Comparison of ENCODE assay signal across 22 mouse cellular contexts in genomic region chr1:135180830-135181229, GRCm38 (mm10). TPM values are rescaled to one million over a fixed set of nuclear protein-coding genes. Genes with fewer than 3 reads are reported as not detected.
A peak's percentile ranks its signal among the peaks of the same experiment; 100 is the strongest.
DNase-seq lines count a peak whose midpoint lies in the region; ATAC-seq lines count a peak whose summit lies in the region.
"Had no signal": no experiment of that assay in that cellular context is flagged by ENCODE, and none has a peak within 500 bp of the region (broad histone marks: within the 10 kb centered on the region; RNA-seq: fewer than 3 reads in every experiment).

No protein-coding gene starts in this region.

- peaks cover 33% of the 10 kb centered on the region for H3K4me1 ChIP-seq in intestine, embryonic 16.5 days (ENCODE audit: control insufficient read depth, insufficient read depth, low read length)
- 0 out of 2 replicates have a peak, but pooled peaks cover 5% of the 10 kb centered on the region for H3K4me1 ChIP-seq in stomach, embryonic 14.5 days (ENCODE audit: control insufficient read depth, insufficient read depth, low read length)
- peaks cover 2% of the 10 kb centered on the region; the same call in 1 of the 2 replicates for H3K4me1 ChIP-seq in midbrain, embryonic 16.5 days (ENCODE audit: control insufficient read depth, insufficient read depth, low read length)
- H3K4me1 ChIP-seq in neural tube, embryonic 15.5 days, result 0 out of 2 replicates have a peak, but pooled peaks cover 3% of the 10 kb centered on the region
- H3K4me1 ChIP-seq: hindbrain, embryonic 15.5 days had no signal

- WGBS in intestine, embryonic 16.5 days, result 55% methylated on average over 10 of the region's 10 CpGs
- 66% methylated on average over 10 of the region's 10 CpGs for WGBS in stomach, embryonic 14.5 days
- 90% methylated on average over 10 of the region's 10 CpGs for WGBS in midbrain, embryonic 16.5 days
- WGBS in neural tube, embryonic 15.5 days, result 89% methylated on average over 10 of the region's 10 CpGs

- ATAC-seq in intestine, embryonic 16.5 days, result peak; percentile 80
- peak; percentile 58; the same call in 1 of the 2 replicates for ATAC-seq in stomach, embryonic 14.5 days (ENCODE audit: insufficient number of reproducible peaks, insufficient read depth, low FRiP score, low read depth)
- no peak for ATAC-seq in midbrain, embryonic 16.5 days
- no peak for ATAC-seq in neural tube, embryonic 15.5 days (ENCODE audit: low FRiP score)
- ATAC-seq: CD4-positive, CD25-positive, alpha-beta regulatory T cell, adult 4 months; forebrain, embryonic 13.5 days; forebrain, postnatal 0 days had no signal

- no peak overlapping the region for H3K9ac ChIP-seq in intestine, embryonic 16.5 days (ENCODE audit: low read depth, low read length)
- no peak overlapping the region for H3K9ac ChIP-seq in stomach, embryonic 14.5 days (replicated peaks; ENCODE audit: low read depth, low read length)
- no peak overlapping the region for H3K9ac ChIP-seq in midbrain, embryonic 16.5 days (ENCODE audit: low read depth, low read length)
- no peak overlapping the region for H3K9ac ChIP-seq in neural tube, embryonic 15.5 days (replicated peaks)
- H3K9ac ChIP-seq: embryonic facial prominence, embryonic 13.5 days; forebrain, embryonic 13.5 days; forebrain, postnatal 0 days; heart, embryonic 13.5 days; hindbrain, embryonic 15.5 days had no signal

- DNase-seq in urinary bladder, postnatal 36 days (ENCODE audit: low spot score in 2 of 2), result peak; percentile 33 to 58
- no peak for DNase-seq in urinary bladder, postnatal 25 days (ENCODE audit: low spot score)
- DNase-seq in embryo, embryonic 10.5 days (ENCODE audit: low spot score), result no peak
- DNase-seq: adrenal gland, postnatal 10 days; cerebellum, adult 11-12 months; cerebellum, adult 9-10 months; cerebellum, postnatal 25 days; forebrain, postnatal 0 days; gastrocnemius, postnatal 14 days; heart, adult 2 months; heart, postnatal 36 days had no signal

- no peaks in the 10 kb centered on the region for H3K36me3 ChIP-seq in intestine, embryonic 16.5 days (ENCODE audit: control insufficient read depth, insufficient read depth, low read length)
- no peaks in the 10 kb centered on the region for H3K36me3 ChIP-seq in stomach, embryonic 14.5 days (ENCODE audit: control insufficient read depth, insufficient read depth, low read length)
- H3K36me3 ChIP-seq in midbrain, embryonic 16.5 days (ENCODE audit: control insufficient read depth, insufficient read depth, low read length), result no peaks in the 10 kb centered on the region
- no peaks in the 10 kb centered on the region for H3K36me3 ChIP-seq in neural tube, embryonic 15.5 days
- H3K36me3 ChIP-seq: embryonic facial prominence, embryonic 13.5 days; heart, embryonic 13.5 days; hindbrain, embryonic 15.5 days had no signal

- H3K4me2 ChIP-seq in intestine, embryonic 16.5 days (ENCODE audit: low read depth, low read length), result no peak overlapping the region
- no peak overlapping the region for H3K4me2 ChIP-seq in stomach, embryonic 14.5 days (replicated peaks; ENCODE audit: low read depth, low read length)
- H3K4me2 ChIP-seq in midbrain, embryonic 16.5 days (ENCODE audit: low read length), result no peak overlapping the region
- no peak overlapping the region for H3K4me2 ChIP-seq in neural tube, embryonic 15.5 days
- H3K4me2 ChIP-seq: embryonic facial prominence, embryonic 13.5 days; forebrain, embryonic 13.5 days; heart, embryonic 13.5 days; hindbrain, embryonic 15.5 days had no signal

- peak overlapping the region; percentile 82 for H3K27ac ChIP-seq in intestine, embryonic 16.5 days (ENCODE audit: low read length)
- 0 out of 2 replicates have a peak overlapping the region, but pooled peaks have one; percentile 45 for H3K27ac ChIP-seq in stomach, embryonic 14.5 days (ENCODE audit: low read length)
- no peak overlapping the region for H3K27ac ChIP-seq in midbrain, embryonic 16.5 days (ENCODE audit: low read length)
- no peak overlapping the region for H3K27ac ChIP-seq in neural tube, embryonic 15.5 days (replicated peaks)
- H3K27ac ChIP-seq: embryonic facial prominence, embryonic 13.5 days; forebrain, embryonic 13.5 days; heart, adult 2 months; heart, embryonic 13.5 days; hindbrain, embryonic 15.5 days had no signal

- 0 out of 2 replicates have a peak, but pooled peaks cover 4% of the 10 kb centered on the region for H3K9me3 ChIP-seq in intestine, embryonic 16.5 days (ENCODE audit: control insufficient read depth, low read length)
- no peaks in the 10 kb centered on the region for H3K9me3 ChIP-seq in stomach, embryonic 14.5 days (ENCODE audit: control insufficient read depth, low read depth, low read length)
- no peaks in the 10 kb centered on the region for H3K9me3 ChIP-seq in midbrain, embryonic 16.5 days (replicated peaks; ENCODE audit: control insufficient read depth, low read length, poor library complexity, severe bottlenecking)
- H3K9me3 ChIP-seq in neural tube, embryonic 15.5 days (replicated peaks), result no peaks in the 10 kb centered on the region
- H3K9me3 ChIP-seq: embryonic facial prominence, embryonic 13.5 days; forebrain, embryonic 13.5 days; heart, embryonic 13.5 days; hindbrain, embryonic 15.5 days had no signal

- H3K27me3 ChIP-seq in intestine, embryonic 16.5 days (replicated peaks; ENCODE audit: control insufficient read depth, insufficient read depth, low read length), result no peaks in the 10 kb centered on the region
- H3K27me3 ChIP-seq in stomach, embryonic 14.5 days (ENCODE audit: control insufficient read depth, insufficient read depth, low read length), result no peaks in the 10 kb centered on the region
- no peaks in the 10 kb centered on the region for H3K27me3 ChIP-seq in midbrain, embryonic 16.5 days (ENCODE audit: control insufficient read depth, insufficient read depth, low read depth, low read length)
- H3K27me3 ChIP-seq in neural tube, embryonic 15.5 days (replicated peaks), result no peaks in the 10 kb centered on the region
- H3K27me3 ChIP-seq: forebrain, embryonic 13.5 days; hindbrain, embryonic 15.5 days had no signal

- no peak overlapping the region for H3K4me3 ChIP-seq in intestine, embryonic 16.5 days (ENCODE audit: low read length)
- H3K4me3 ChIP-seq in stomach, embryonic 14.5 days (ENCODE audit: low read depth, low read length), result no peak overlapping the region
- no peak overlapping the region for H3K4me3 ChIP-seq in midbrain, embryonic 16.5 days (ENCODE audit: low read depth, low read length)
- H3K4me3 ChIP-seq in neural tube, embryonic 15.5 days (replicated peaks), result no peak overlapping the region
- H3K4me3 ChIP-seq: embryonic facial prominence, embryonic 13.5 days; forebrain, embryonic 13.5 days; heart, adult 2 months; heart, embryonic 13.5 days; hindbrain, embryonic 15.5 days had no signal

RNA-seq across cellular contexts. Expression of gene Gpr37l1, which starts 13.3 kb away (rescaled TPM):
- 0.71 and 0.77 TPM in 2 replicates for polyA plus RNA-seq in intestine, embryonic 16.5 days (2015; fragmentation: Nextera tagmentation; extraction: Ambion mirVana)
- polyA plus RNA-seq in stomach, embryonic 14.5 days (2014; fragmentation: Nextera tagmentation; extraction: Ambion mirVana), result 0.69 and 0.71 TPM in 2 replicates
- polyA plus RNA-seq in midbrain, embryonic 16.5 days (2015; fragmentation: Nextera tagmentation; extraction: Ambion mirVana), result 1.1 and 2.7 TPM in 2 replicates
- 1.4 and 1.7 TPM in 2 replicates for polyA plus RNA-seq in neural tube, embryonic 15.5 days (2015; fragmentation: Nextera tagmentation; extraction: Ambion mirVana)
- polyA plus RNA-seq: CD4-positive, CD25-positive, alpha-beta regulatory T cell, adult 4 months; embryonic facial prominence, embryonic 13.5 days; forebrain, embryonic 13.5 days; heart, embryonic 13.5 days; heart, postnatal 0 days; hindbrain, embryonic 11.5 days had no signal

RNA-seq across cellular contexts. Expression of gene Arl8a, which starts 34.2 kb away (rescaled TPM):
- polyA plus RNA-seq in intestine, embryonic 16.5 days (2015; fragmentation: Nextera tagmentation; extraction: Ambion mirVana), result 21.4 and 56.5 TPM in 2 replicates
- polyA plus RNA-seq in stomach, embryonic 14.5 days (2014; fragmentation: Nextera tagmentation; extraction: Ambion mirVana), result 55.5 and 57.4 TPM in 2 replicates
- 390 and 409 TPM in 2 replicates for polyA plus RNA-seq in midbrain, embryonic 16.5 days (2015; fragmentation: Nextera tagmentation; extraction: Ambion mirVana)
- polyA plus RNA-seq in neural tube, embryonic 15.5 days (2015; fragmentation: Nextera tagmentation; extraction: Ambion mirVana), result 314 and 353 TPM in 2 replicates

RNA-seq across cellular contexts. Expression of gene Ptpn7, which starts 48.3 kb away (rescaled TPM):
- 2.2 and 2.9 TPM in 2 replicates for polyA plus RNA-seq in intestine, embryonic 16.5 days (2015; fragmentation: Nextera tagmentation; extraction: Ambion mirVana)
- polyA plus RNA-seq in stomach, embryonic 14.5 days (2014; fragmentation: Nextera tagmentation; extraction: Ambion mirVana), result 1.1 and 1.2 TPM in 2 replicates
- 0.11 and 0.26 TPM in 2 replicates for polyA plus RNA-seq in midbrain, embryonic 16.5 days (2015; fragmentation: Nextera tagmentation; extraction: Ambion mirVana)
- polyA plus RNA-seq in neural tube, embryonic 15.5 days (2015; fragmentation: Nextera tagmentation; extraction: Ambion mirVana), result 0.36 and 15.5 TPM in 2 replicates

Comparison
In these comparisons a context has a peak if more than half of its experiments do, and no peak if none do; other contexts are left out.
1. DNase-seq: peak in urinary bladder, postnatal 36 days (2 of 2); none in urinary bladder, postnatal 25 days (single experiment) and embryo, embryonic 10.5 days (single experiment).
2. ATAC-seq: peak in intestine, embryonic 16.5 days (single experiment) and stomach, embryonic 14.5 days (single experiment); none in midbrain, embryonic 16.5 days (single experiment) and neural tube, embryonic 15.5 days (single experiment).
3. H3K27ac ChIP-seq: peak in intestine, embryonic 16.5 days (single experiment) and stomach, embryonic 14.5 days (single experiment); none in midbrain, embryonic 16.5 days (single experiment) and neural tube, embryonic 15.5 days (single experiment).